Mouse (Mus musculus): Measurements from ENCODE around the gene Lst1. TPM values are rescaled to one million over a fixed set of nuclear protein-coding genes. Genes with fewer than 3 reads are reported as not detected.

The Lst1 gene
- total and polyA plus RNA-seq, 3 experiments, result 15.2 to 29.0 TPM; not detected in 1

- Histone ChIP-seq H3K36me3 (ENCODE audit: control insufficient read depth in 1 of 2, insufficient read depth in 2 of 2, low read length in 2 of 2) (peaks cover 3 to 17% of the 10 kb centered on the region in 2 experiments; a peak in 3 of 4 replicates), H3K9ac (ENCODE audit: control insufficient read depth, low read depth, low read length, poor library complexity, severe bottlenecking) (no peak overlapping the region), H3K4me3 (ENCODE audit: control insufficient read depth in 1 of 2, insufficient read depth in 1 of 2, low read depth in 2 of 2, low read length in 2 of 2) (no peak overlapping the region), H3K79me2 (ENCODE audit: control insufficient read depth, insufficient read depth, low read length, poor library complexity) (no peaks in the 10 kb centered on the region), H3K27me3 (ENCODE audit: control insufficient read depth in 1 of 2, insufficient read depth in 2 of 2, low read length in 2 of 2) (no peaks in the 10 kb centered on the region), H3K9me3 (replicated peaks; ENCODE audit: insufficient read depth, low read length) (no peaks in the 10 kb centered on the region), H3K4me1 (ENCODE audit: control insufficient read depth in 1 of 2, insufficient read depth in 2 of 2, low read length in 2 of 2) (no peaks in the 10 kb centered on the region), H3K27ac (ENCODE audit: control insufficient read depth, low read depth, low read length) (no peak overlapping the region)
- TF ChIP-seq CHD2 (IDR thresholded peaks at IDR 0.05; ENCODE audit: low read length) (no peak), POLR2AphosphoS5 (IDR thresholded peaks at IDR 0.05; ENCODE audit: borderline replicate concordance, low read depth, low read length) (no peak), RCOR1 (IDR thresholded peaks at IDR 0.05; ENCODE audit: low read depth, low read length) (no peak), SMC3 (IDR thresholded peaks at IDR 0.05; ENCODE audit: low read depth, low read length) (no peak), ELF1 (IDR thresholded peaks at IDR 0.05; ENCODE audit: low read depth, low read length) (no peak), NELFE (IDR thresholded peaks at IDR 0.05; ENCODE audit: low read depth, low read length) (no peak), TAL1 (IDR thresholded peaks at IDR 0.05; ENCODE audit: low read length) (no peak)
- DNase-seq (ENCODE audit: low read depth, low spot score), result peak; percentile 39
Observed at GRCm38 (mm10) chr17:35146139-35146538, 42.1 kb downstream of the Lst1 start.

- H3K27me3 ChIP-seq (ENCODE audit: control insufficient read depth in 1 of 2, insufficient read depth in 2 of 2, low read length in 2 of 2), result no peaks in the 10 kb centered on the region
- H3K9me3 ChIP-seq (replicated peaks; ENCODE audit: insufficient read depth, low read length), result no peaks in the 10 kb centered on the region
- peaks cover 7 to 13% of the 10 kb centered on the region in 2 experiments for H3K36me3 ChIP-seq (ENCODE audit: control insufficient read depth in 1 of 2, insufficient read depth in 2 of 2, low read length in 2 of 2)
- DNase-seq (ENCODE audit: low read depth, low spot score), result no peak
- peaks cover 19% of the 10 kb centered on the region for H3K79me2 ChIP-seq (ENCODE audit: control insufficient read depth, insufficient read depth, low read length, poor library complexity)
- no peak overlapping the region for H3K9ac ChIP-seq (ENCODE audit: control insufficient read depth, low read depth, low read length, poor library complexity, severe bottlenecking)
- H3K27ac ChIP-seq (ENCODE audit: control insufficient read depth, low read depth, low read length), result no peak overlapping the region
- peaks cover 0 to 5% of the 10 kb centered on the region in 2 experiments; a peak in 1 of 4 replicates for H3K4me1 ChIP-seq (ENCODE audit: control insufficient read depth in 1 of 2, insufficient read depth in 2 of 2, low read length in 2 of 2)
- H3K4me3 ChIP-seq (ENCODE audit: control insufficient read depth in 1 of 2, insufficient read depth in 1 of 2, low read depth in 2 of 2, low read length in 2 of 2), result no peak overlapping the region
- no peak for TF ChIP-seq MXI1 (IDR thresholded peaks at IDR 0.05; ENCODE audit: low read depth, low read length)
- TF ChIP-seq GABPA (IDR thresholded peaks at IDR 0.05; ENCODE audit: low read depth, low read length), result no peak
- TF ChIP-seq TBP (IDR thresholded peaks at IDR 0.05; ENCODE audit: low read depth, low read length), result no peak
- no peak for TF ChIP-seq KAT2A (conservative IDR thresholded peaks at IDR 0.05; ENCODE audit: low read depth, low read length)
- TF ChIP-seq MYC (IDR thresholded peaks at IDR 0.05; ENCODE audit: low read depth, low read length), result no peak
Observed at GRCm38 (mm10) chr17:35141971-35142370, 46.3 kb downstream of the Lst1 start.

GRCm38 (mm10) chr17:35140490-35140996 is 47.7 kb downstream of the Lst1 start:
- Histone ChIP-seq H3K9me3 (replicated peaks; ENCODE audit: insufficient read depth, low read length) (no peaks in the 10 kb centered on the region), H3K36me3 (ENCODE audit: control insufficient read depth in 1 of 2, insufficient read depth in 2 of 2, low read length in 2 of 2) (peaks cover 10 to 14% of the 10 kb centered on the region in 2 experiments), H3K9ac (ENCODE audit: control insufficient read depth, low read depth, low read length, poor library complexity, severe bottlenecking) (no peak overlapping the region), H3K4me3 (ENCODE audit: control insufficient read depth in 1 of 2, insufficient read depth in 1 of 2, low read depth in 2 of 2, low read length in 2 of 2) (no peak overlapping the region), H3K4me1 (ENCODE audit: control insufficient read depth in 1 of 2, insufficient read depth in 2 of 2, low read length in 2 of 2) (peaks cover 0 to 11% of the 10 kb centered on the region in 2 experiments; a peak in 2 of 4 replicates), H3K79me2 (ENCODE audit: control insufficient read depth, insufficient read depth, low read length, poor library complexity) (peaks cover 33% of the 10 kb centered on the region), H3K27me3 (ENCODE audit: control insufficient read depth in 1 of 2, insufficient read depth in 2 of 2, low read length in 2 of 2) (no peaks in the 10 kb centered on the region), H3K27ac (ENCODE audit: control insufficient read depth, low read depth, low read length) (no peak overlapping the region)
- TF ChIP-seq RCOR1 (IDR thresholded peaks at IDR 0.05; ENCODE audit: low read depth, low read length), result no peak
- no peak for TF ChIP-seq MEF2A (IDR thresholded peaks at IDR 0.05; ENCODE audit: extremely low read depth, insufficient replicate concordance, low read depth, low read length, poor library complexity, severe bottlenecking)
- TF ChIP-seq MAFK (IDR thresholded peaks at IDR 0.05; ENCODE audit: borderline replicate concordance, low read depth, low read length), result no peak
- no peak for TF ChIP-seq GATA1 (IDR thresholded peaks at IDR 0.05; ENCODE audit: low read depth, low read length)
- no peak for TF ChIP-seq TBP (IDR thresholded peaks at IDR 0.05; ENCODE audit: low read depth, low read length)
- no peak for TF ChIP-seq RAD21 (IDR thresholded peaks at IDR 0.05; ENCODE audit: low read depth, low read length)
- TF ChIP-seq MAX (IDR thresholded peaks at IDR 0.05; ENCODE audit: low read length), result no peak
- no peak for TF ChIP-seq ZC3H11A (IDR thresholded peaks at IDR 0.05; ENCODE audit: low read depth, low read length)
- no peak for TF ChIP-seq GABPA (IDR thresholded peaks at IDR 0.05; ENCODE audit: low read depth, low read length)
- TF ChIP-seq CTCF (IDR thresholded peaks at IDR 0.05 in 2 of 3, conservative IDR thresholded peaks at IDR 0.05 in 1 of 3; ENCODE audit: control insufficient read depth in 1 of 3, insufficient read depth in 1 of 3, low read depth in 2 of 3, low read length in 3 of 3, poor library complexity in 1 of 3, severe bottlenecking in 1 of 3), result no peak
- no peak for TF ChIP-seq POLR2AphosphoS2 (IDR thresholded peaks at IDR 0.05; ENCODE audit: low read length)
- TF ChIP-seq ZKSCAN1 (IDR thresholded peaks at IDR 0.05; ENCODE audit: low read depth, low read length), result no peak
- DNase-seq (ENCODE audit: low read depth, low spot score), result no peak

Measured in MEL (cell line).